Mouse (Mus musculus): ENCODE data around the gene Gnat1. TPM values are rescaled to one million over a fixed set of nuclear protein-coding genes. Genes with fewer than 3 reads are reported as not detected.

The Gnat1 gene
- polyA plus RNA-seq (2015; fragmentation: Nextera tagmentation; extraction: Ambion mirVana), result 0.53 and 0.98 TPM in 2 replicates

DNA sequence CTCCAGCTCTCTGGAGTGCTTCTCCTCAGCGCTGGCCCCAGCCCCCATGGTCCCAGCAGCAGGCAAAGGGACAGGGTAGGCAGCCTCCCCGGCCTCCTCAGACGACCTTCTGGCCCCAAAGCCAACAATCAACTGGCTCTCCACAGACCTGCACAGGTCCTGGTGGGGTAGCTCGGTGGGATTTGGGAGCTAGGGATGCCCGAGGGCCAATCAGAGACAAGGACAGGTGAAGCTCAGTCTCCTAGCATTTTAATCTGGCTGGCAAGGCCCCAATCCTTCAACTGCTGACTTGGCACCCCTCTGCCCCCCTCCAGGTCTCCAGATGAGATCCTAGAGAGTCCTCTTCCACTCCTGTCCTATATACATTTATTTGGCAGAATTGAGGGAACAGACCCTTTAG lies at the start of gene Gnat1:
Gnat1 (minus strand) TSS at position 212 of the 400 bp plus-strand sequence.
- H3K9ac ChIP-seq, result no peak within 1 kb of the TSS
- no peak within 1 kb of the TSS for H3K4me3 ChIP-seq
- H3K36me3 ChIP-seq, result no peaks in the 10 kb centered on the region
- no peak within 1 kb of the TSS for H3K27ac ChIP-seq
- H3K4me1 ChIP-seq (replicated peaks), result peaks cover 15% of the 10 kb centered on the region
- no peaks in the 10 kb centered on the region for H3K9me3 ChIP-seq (replicated peaks)
- H3K27me3 ChIP-seq, result peaks cover 43% of the 10 kb centered on the region
- H3K4me2 ChIP-seq, result no peak within 1 kb of the TSS
- 37% methylated on average over 5 of the region's 5 CpGs for WGBS
- ATAC-seq (replicated peaks; ENCODE audit: insufficient number of reproducible peaks, insufficient read depth, low FRiP score, low read depth), result no peak

- Histone ChIP-seq H3K36me3 (no peaks in the 10 kb centered on the region), H3K4me1 (replicated peaks) (peaks cover 9% of the 10 kb centered on the region), H3K9me3 (replicated peaks) (no peaks in the 10 kb centered on the region), H3K9ac (no peak overlapping the region), H3K27me3 (peaks cover 1% of the 10 kb centered on the region; the same call in 1 of the 2 replicates), H3K27ac (no peak overlapping the region), H3K4me3 (no peak overlapping the region), H3K4me2 (no peak overlapping the region)
- ATAC-seq (replicated peaks; ENCODE audit: insufficient number of reproducible peaks, insufficient read depth, low FRiP score, low read depth), result no peak
- 42% methylated on average over 6 of the region's 6 CpGs for WGBS
Measured at GRCm38 (mm10) chr9:107728919-107729670, 49.6 kb upstream of the Gnat1 start.

DNA sequence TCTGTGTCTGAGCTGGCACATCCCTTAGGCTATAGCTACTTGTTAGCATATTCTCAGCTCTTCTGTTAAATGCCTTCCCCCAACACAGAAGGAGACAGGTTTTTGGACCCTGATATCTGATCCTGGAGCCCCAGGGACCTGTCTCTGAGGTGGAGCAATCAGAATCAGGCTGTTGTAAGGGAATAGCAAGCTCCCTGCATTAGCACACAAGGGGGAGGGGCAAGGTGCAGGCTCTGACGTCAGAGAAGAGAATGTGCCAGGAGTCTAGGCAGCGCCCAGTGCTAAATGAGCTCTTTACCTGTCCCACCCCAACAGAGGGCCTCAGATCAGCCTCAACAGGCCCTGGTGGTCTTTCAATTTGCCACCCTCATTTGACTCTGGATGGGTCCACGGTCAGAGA lies 47.5 kb upstream of the Gnat1 start:
- no peaks in the 10 kb centered on the region for H3K9me3 ChIP-seq (replicated peaks)
- H3K9ac ChIP-seq, result no peak overlapping the region
- peaks cover 21% of the 10 kb centered on the region for H3K4me1 ChIP-seq (replicated peaks)
- no peaks in the 10 kb centered on the region for H3K36me3 ChIP-seq
- no peak overlapping the region for H3K4me2 ChIP-seq
- peaks cover 2% of the 10 kb centered on the region; the same call in 1 of the 2 replicates for H3K27me3 ChIP-seq
- no peak overlapping the region for H3K27ac ChIP-seq
- WGBS, result 46% methylated on average over 3 of the region's 3 CpGs
- no peak overlapping the region for H3K4me3 ChIP-seq
- no peak for ATAC-seq (replicated peaks; ENCODE audit: insufficient number of reproducible peaks, insufficient read depth, low FRiP score, low read depth)

DNA sequence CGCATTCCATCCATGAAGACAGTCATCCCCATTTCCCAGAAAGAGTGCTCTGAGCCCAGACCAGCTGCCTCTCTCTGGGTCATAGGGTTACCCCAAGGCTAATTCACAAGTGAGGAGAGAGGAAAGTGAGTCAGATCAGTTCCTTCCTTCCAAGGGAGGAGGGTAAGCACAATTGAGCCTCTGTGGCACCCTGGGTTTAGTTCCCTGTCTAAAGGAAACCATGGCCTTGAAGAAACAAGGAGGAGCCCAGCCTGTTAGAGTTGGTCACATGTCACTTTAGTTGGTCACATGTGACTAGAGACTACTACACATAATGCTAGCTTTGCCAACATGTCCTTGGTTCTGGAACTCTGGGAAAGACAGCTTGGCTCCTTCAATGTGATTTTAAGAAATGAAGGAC lies 45.3 kb upstream of the Gnat1 start:
- Histone ChIP-seq H3K36me3 (no peaks in the 10 kb centered on the region), H3K27me3 (peaks cover 6% of the 10 kb centered on the region; the same call in 1 of the 2 replicates), H3K9ac (no peak overlapping the region), H3K9me3 (replicated peaks) (no peaks in the 10 kb centered on the region), H3K4me3 (no peak overlapping the region), H3K4me1 (replicated peaks) (peaks cover 21% of the 10 kb centered on the region), H3K27ac (peak overlapping the region; percentile 69), H3K4me2 (no peak overlapping the region)
- WGBS, result 79% methylated on average over 1 of the region's 1 CpGs
- no peak for ATAC-seq (replicated peaks; ENCODE audit: insufficient number of reproducible peaks, insufficient read depth, low FRiP score, low read depth)

DNA sequence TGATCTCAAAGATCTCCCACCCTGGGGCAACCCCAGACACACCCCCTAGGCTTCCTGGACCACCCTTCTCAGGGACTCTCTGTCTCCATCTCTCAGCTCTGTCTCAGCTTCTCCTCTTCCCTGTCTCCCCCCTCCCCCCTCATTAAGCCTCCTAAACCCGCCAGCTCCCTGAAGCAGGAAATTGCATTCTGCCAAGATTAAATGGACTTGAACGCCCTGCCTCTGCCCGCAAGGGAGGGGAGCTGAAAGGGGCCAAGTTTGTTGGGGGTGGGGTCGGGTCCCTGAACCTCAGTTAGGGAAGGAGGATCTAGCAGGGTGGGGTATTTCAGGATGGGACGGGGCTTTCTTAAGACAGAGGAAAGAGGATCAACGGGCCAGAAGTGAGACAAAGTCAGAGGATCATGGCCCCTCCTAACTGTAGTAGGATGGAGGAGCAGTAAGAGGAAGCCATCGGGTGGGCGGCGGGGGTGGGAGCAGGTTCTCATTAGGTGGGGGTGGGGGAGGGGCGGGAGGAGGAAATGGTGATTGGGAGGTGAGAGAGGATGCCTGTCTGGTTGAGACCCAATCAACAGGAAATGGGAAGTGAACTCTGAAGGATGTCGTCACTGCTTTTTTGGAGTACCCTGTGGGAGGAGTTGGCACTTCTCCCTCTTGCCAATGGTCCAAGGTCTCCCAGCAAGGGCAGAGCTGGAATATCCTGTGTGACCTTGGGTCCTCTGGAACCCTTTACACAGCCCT lies 44.5 kb upstream of the Gnat1 start:
- no peak overlapping the region for H3K9ac ChIP-seq
- no peaks in the 10 kb centered on the region for H3K9me3 ChIP-seq (replicated peaks)
- ATAC-seq (replicated peaks; ENCODE audit: insufficient number of reproducible peaks, insufficient read depth, low FRiP score, low read depth), result peak; percentile 37
- H3K27me3 ChIP-seq, result peaks cover 6% of the 10 kb centered on the region; the same call in 1 of the 2 replicates
- peak overlapping the region; percentile 46 for H3K4me2 ChIP-seq
- H3K4me1 ChIP-seq (replicated peaks), result peaks cover 21% of the 10 kb centered on the region
- no peaks in the 10 kb centered on the region for H3K36me3 ChIP-seq
- H3K27ac ChIP-seq, result peak overlapping the region; percentile 69
- H3K4me3 ChIP-seq, result 0 out of 2 replicates have a peak overlapping the region, but pooled peaks have one; percentile 5
- 4% methylated on average over 11 of the region's 11 CpGs for WGBS

- no peak overlapping the region for H3K9ac ChIP-seq
- WGBS, result 16% methylated on average over 6 of the region's 6 CpGs
- H3K27ac ChIP-seq, result peak overlapping the region; percentile 69; the same call in 1 of the 2 replicates
- no peak overlapping the region for H3K4me3 ChIP-seq
- peak overlapping the region; percentile 46; the same call in 1 of the 2 replicates for H3K4me2 ChIP-seq
- ATAC-seq (replicated peaks; ENCODE audit: insufficient number of reproducible peaks, insufficient read depth, low FRiP score, low read depth), result no peak
- peaks cover 21% of the 10 kb centered on the region for H3K4me1 ChIP-seq (replicated peaks)
- H3K27me3 ChIP-seq, result peaks cover 6% of the 10 kb centered on the region; the same call in 1 of the 2 replicates
- H3K36me3 ChIP-seq, result no peaks in the 10 kb centered on the region
- no peaks in the 10 kb centered on the region for H3K9me3 ChIP-seq (replicated peaks)
Measured at GRCm38 (mm10) chr9:107723292-107723691, 43.8 kb upstream of the Gnat1 start.

DNA sequence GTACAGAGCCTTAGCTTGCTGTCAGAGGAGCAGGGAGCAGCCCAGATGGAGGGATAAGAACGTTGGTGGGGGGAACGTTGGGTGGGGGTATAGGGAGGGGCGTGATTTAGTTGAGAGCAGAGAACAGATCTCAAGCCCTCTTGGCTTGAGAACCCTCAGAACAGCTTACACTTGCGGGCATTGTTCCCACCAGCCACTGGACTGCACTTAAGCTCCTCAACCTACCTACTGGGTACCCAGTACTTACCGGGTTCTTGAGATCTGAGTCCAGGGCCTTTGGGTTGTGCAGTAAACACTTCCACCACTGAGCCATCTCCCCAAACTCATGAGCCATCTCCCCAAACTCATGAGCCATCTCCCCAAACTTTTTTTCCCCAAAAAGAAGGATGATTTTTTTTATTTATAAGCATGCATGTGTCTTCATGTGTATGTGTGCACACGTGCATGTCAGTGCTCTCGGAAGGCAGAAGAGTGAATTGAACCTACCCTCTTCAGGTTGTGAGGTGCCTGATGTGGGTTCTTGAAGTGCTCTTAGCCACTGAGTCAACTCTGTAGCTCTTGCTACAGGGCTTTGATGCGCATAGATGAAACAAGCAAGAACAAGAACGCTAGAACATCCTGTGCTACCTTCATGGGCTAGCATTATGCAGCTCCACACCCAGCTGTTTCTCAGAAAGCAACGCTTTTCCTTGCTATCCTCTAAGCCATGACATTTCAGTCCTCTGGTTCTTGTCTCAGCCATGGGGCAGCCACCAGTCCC lies 39.4 kb upstream of the Gnat1 start:
- Histone ChIP-seq H3K27me3 (peaks cover 12% of the 10 kb centered on the region), H3K4me1 (replicated peaks) (peaks cover 26% of the 10 kb centered on the region), H3K27ac (no peak overlapping the region), H3K9ac (no peak overlapping the region), H3K4me3 (no peak overlapping the region), H3K36me3 (no peaks in the 10 kb centered on the region), H3K4me2 (no peak overlapping the region), H3K9me3 (replicated peaks) (no peaks in the 10 kb centered on the region)
- WGBS, result 80% methylated on average over 10 of the region's 10 CpGs
- no peak for ATAC-seq (replicated peaks; ENCODE audit: insufficient number of reproducible peaks, insufficient read depth, low FRiP score, low read depth)

DNA sequence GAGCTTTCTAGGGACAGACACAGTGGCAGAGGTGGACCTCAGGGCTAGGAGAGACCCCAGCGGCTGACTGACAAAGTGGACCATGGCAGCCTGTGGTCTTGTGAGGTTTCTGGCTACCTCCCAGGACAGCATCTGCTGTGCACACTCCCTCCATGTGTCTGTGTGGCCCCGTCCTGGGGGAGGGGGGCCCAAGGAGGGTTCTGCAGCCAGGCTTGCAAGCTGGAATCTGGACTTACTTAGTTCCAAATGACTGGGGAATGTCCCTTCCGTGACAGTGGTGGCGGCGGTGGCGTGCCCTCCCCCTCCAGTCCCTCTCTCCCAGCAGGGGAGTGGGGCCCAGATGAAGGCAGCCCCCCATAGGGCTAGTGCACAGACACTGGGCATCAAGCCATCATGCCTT lies 37.4 kb upstream of the Gnat1 start:
- no peaks in the 10 kb centered on the region for H3K36me3 ChIP-seq
- no peak for ATAC-seq (replicated peaks; ENCODE audit: insufficient number of reproducible peaks, insufficient read depth, low FRiP score, low read depth)
- H3K9ac ChIP-seq, result no peak overlapping the region
- H3K27ac ChIP-seq, result no peak overlapping the region
- no peaks in the 10 kb centered on the region for H3K9me3 ChIP-seq (replicated peaks)
- H3K4me1 ChIP-seq (replicated peaks), result peaks cover 21% of the 10 kb centered on the region
- H3K27me3 ChIP-seq, result peaks cover 9% of the 10 kb centered on the region
- no peak overlapping the region for H3K4me2 ChIP-seq
- H3K4me3 ChIP-seq, result no peak overlapping the region
- 35% methylated on average over 6 of the region's 6 CpGs for WGBS

DNA sequence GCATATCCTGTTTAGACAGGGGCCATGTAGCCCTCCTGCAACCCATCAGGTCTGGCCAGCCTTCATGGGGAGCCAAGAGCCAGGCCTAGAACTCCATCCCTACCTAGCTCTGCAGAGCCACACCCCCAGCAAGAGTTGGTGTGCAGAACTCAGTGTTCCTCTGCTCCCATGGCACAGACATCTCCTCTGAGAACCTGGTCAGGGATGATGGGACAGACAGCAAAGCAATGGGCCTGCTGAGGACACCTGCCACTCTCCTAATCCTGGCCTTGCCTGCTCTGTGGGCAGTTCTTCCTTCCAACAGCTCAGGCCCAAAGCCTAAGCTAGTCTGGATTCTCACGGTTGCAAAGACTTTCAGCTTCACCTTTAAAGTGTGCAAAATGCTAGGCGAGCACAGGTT lies 36.1 kb upstream of the Gnat1 start:
- H3K4me3 ChIP-seq, result no peak overlapping the region
- no peaks in the 10 kb centered on the region for H3K9me3 ChIP-seq (replicated peaks)
- H3K27ac ChIP-seq, result no peak overlapping the region
- ATAC-seq (replicated peaks; ENCODE audit: insufficient number of reproducible peaks, insufficient read depth, low FRiP score, low read depth), result no peak
- H3K9ac ChIP-seq, result no peak overlapping the region
- H3K36me3 ChIP-seq, result no peaks in the 10 kb centered on the region
- H3K4me2 ChIP-seq, result no peak overlapping the region
- peaks cover 19% of the 10 kb centered on the region for H3K27me3 ChIP-seq
- H3K4me1 ChIP-seq (replicated peaks), result peaks cover 21% of the 10 kb centered on the region
- 96% methylated on average over 2 of the region's 2 CpGs for WGBS

GRCm38 (mm10) chr9:107714221-107714952 lies 34.9 kb upstream of the Gnat1 start:
- Histone ChIP-seq H3K9ac (peak overlapping the region; percentile 26; the same call in 1 of the 2 replicates), H3K4me3 (no peak overlapping the region), H3K4me2 (peak overlapping the region; percentile 35; the same call in 1 of the 2 replicates), H3K27ac (peak overlapping the region; percentile 56), H3K9me3 (replicated peaks) (no peaks in the 10 kb centered on the region), H3K4me1 (replicated peaks) (peaks cover 33% of the 10 kb centered on the region), H3K36me3 (no peaks in the 10 kb centered on the region), H3K27me3 (peaks cover 30% of the 10 kb centered on the region)
- WGBS, result 15% methylated on average over 12 of the region's 12 CpGs
- ATAC-seq (replicated peaks; ENCODE audit: insufficient number of reproducible peaks, insufficient read depth, low FRiP score, low read depth), result no peak
